Mouse (Mus musculus) testis, adult 2 months (tissue): ENCODE results near the gene Surf2. TPM values are rescaled to one million over a fixed set of nuclear protein-coding genes. Genes with fewer than 3 reads are reported as not detected.

ENCODE experiments used
- H3K27ac ChIP-seq: fragments of 200-500 bp; 2 replicates; pipeline ENCODE4 v1.5.1; 2012; ENCODE audit warnings: low read depth, low read length; ENCODE audit not compliant: control insufficient read depth, insufficient read depth
- H3K27me3 ChIP-seq: fragments of 200-500 bp; 2 replicates; pipeline ENCODE4 v1.6.1; 2012; ENCODE audit warnings: mild to moderate bottlenecking, low read length, moderate library complexity; ENCODE audit not compliant: control insufficient read depth, insufficient read depth
- H3K36me3 ChIP-seq: fragments of 200-500 bp; 2 replicates; pipeline ENCODE4 v1.6.1; 2012; ENCODE audit warnings: mild to moderate bottlenecking, low read length; ENCODE audit not compliant: control insufficient read depth, insufficient read depth
- H3K4me1 ChIP-seq: fragments of 200-500 bp; 2 replicates; pipeline ENCODE4 v1.6.1; 2012; ENCODE audit warnings: low read length; ENCODE audit not compliant: control insufficient read depth, insufficient read depth
- H3K4me3 ChIP-seq: fragments of 200-500 bp; 2 replicates; pipeline ENCODE4 v1.5.1; 2012; ENCODE audit warnings: low read depth, mild to moderate bottlenecking, low read length, moderate library complexity, mixed read lengths; ENCODE audit not compliant: control insufficient read depth
- CTCF ChIP-seq: fragments of 200-500 bp; IDR thresholded peaks from 2 replicates; pipeline ENCODE4 v1.5.1; 2012; ENCODE audit warnings: low read depth, mild to moderate bottlenecking, inconsistent platforms, low read length, moderate library complexity; ENCODE audit not compliant: control insufficient read depth, insufficient read depth, insufficient replicate concordance
- POLR2A ChIP-seq: fragments of 200-500 bp; IDR thresholded peaks from 2 replicates; pipeline ENCODE4 v1.6.1; 2012; ENCODE audit warnings: low read depth, mild to moderate bottlenecking, inconsistent platforms, low read length, moderate library complexity; ENCODE audit not compliant: control insufficient read depth
- polyA plus RNA-seq: library from polyadenylated mRNA; depleted of rRNA; stranded (reverse); fragments of >200 nt; gene quantifications from 2 replicates; pipeline ENCODE4 v1.2.3, GENCODE M21; 2012

The Surf2 gene
- polyA plus RNA-seq, 1 experiment = 9.9 TPM

GRCm38 (mm10) chr2:26919684-26920083 is 3.5 kb downstream of the Surf2 start:
- peaks cover 10% of the 10 kb centered on the region for H3K4me1 ChIP-seq
- H3K27me3 ChIP-seq = no peaks in the 10 kb centered on the region
- TF ChIP-seq POLR2A = no peak
- no peak for TF ChIP-seq CTCF
- H3K36me3 ChIP-seq = no peaks in the 10 kb centered on the region; the same call in none of the 2 replicates
- no peak overlapping the region for H3K27ac ChIP-seq
- H3K4me3 ChIP-seq = no peak overlapping the region

- TF ChIP-seq POLR2A (no peak), CTCF (no peak)
- Histone ChIP-seq H3K4me1 (peaks cover 8% of the 10 kb centered on the region), H3K36me3 (no peaks in the 10 kb centered on the region; the same call in none of the 2 replicates), H3K4me3 (no peak overlapping the region), H3K27me3 (no peaks in the 10 kb centered on the region), H3K27ac (no peak overlapping the region)
These were observed 4.2 kb downstream of the Surf2 start for GRCm38 (mm10) chr2:26920190-26920855.

- TF ChIP-seq POLR2A = no peak
- no peak for TF ChIP-seq CTCF
- Histone ChIP-seq H3K27me3 (no peaks in the 10 kb centered on the region), H3K36me3 (peaks cover 2% of the 10 kb centered on the region), H3K4me3 (no peak overlapping the region), H3K27ac (no peak overlapping the region), H3K4me1 (peaks cover 3% of the 10 kb centered on the region)
These were observed 5.6 kb downstream of the Surf2 start for GRCm38 (mm10) chr2:26921784-26922183.

- Histone ChIP-seq H3K27me3 (no peaks in the 10 kb centered on the region), H3K36me3 (peaks cover 2% of the 10 kb centered on the region; the same call in 1 of the 2 replicates), H3K4me1 (peaks cover 16% of the 10 kb centered on the region), H3K27ac (no peak overlapping the region), H3K4me3 (no peak overlapping the region)
- TF ChIP-seq POLR2A = no peak
- TF ChIP-seq CTCF = no peak
These were observed 11.7 kb downstream of the Surf2 start for GRCm38 (mm10) chr2:26927745-26928476.

DNA sequence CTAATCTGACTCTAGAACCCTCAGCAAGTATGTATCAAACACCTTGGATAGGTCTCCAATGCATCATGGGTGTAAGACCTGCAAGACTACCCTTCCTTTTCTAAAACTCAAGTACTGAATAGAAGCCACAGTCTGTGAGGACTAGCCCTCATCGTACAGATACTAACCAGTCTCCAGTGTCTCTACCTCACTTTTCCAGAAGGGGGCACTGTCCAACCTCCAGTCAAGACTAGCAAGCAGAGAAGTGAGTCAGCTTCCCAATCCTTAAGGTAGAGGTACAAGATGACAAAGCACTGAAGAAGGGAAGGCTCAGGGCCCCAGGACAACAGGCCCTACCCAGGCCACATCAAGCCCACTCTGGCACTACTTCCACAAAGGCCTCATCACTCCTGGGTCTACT is 14.2 kb downstream of the Surf2 start:
- Histone ChIP-seq H3K36me3 (peaks cover 2% of the 10 kb centered on the region; the same call in 1 of the 2 replicates), H3K4me3 (no peak overlapping the region)

GRCm38 (mm10) chr2:26932473-26933303 is 16.5 kb downstream of the Surf2 start:
- H3K36me3 ChIP-seq = no peaks in the 10 kb centered on the region; the same call in 1 of the 2 replicates
- H3K27ac ChIP-seq = peak overlapping the region; percentile 90
- H3K27me3 ChIP-seq = no peaks in the 10 kb centered on the region
- no peak for TF ChIP-seq POLR2A
- no peak for TF ChIP-seq CTCF
- H3K4me1 ChIP-seq = peaks cover 18% of the 10 kb centered on the region
- peak overlapping the region; percentile 95 for H3K4me3 ChIP-seq

More for the DNA sequence above, 14.2 kb downstream of the Surf2 start:
- TF ChIP-seq CTCF = no peak
- TF ChIP-seq POLR2A = no peak
- Histone ChIP-seq H3K27ac (no peak overlapping the region), H3K27me3 (no peaks in the 10 kb centered on the region), H3K4me1 (peaks cover 18% of the 10 kb centered on the region)
